Mouse (Mus musculus) T-helper 1 cell (primary cell): ENCODE data around the gene Rnf225.
"Not testable (repeated sequence)": the region's sequence is repeated elsewhere in the genome, so short reads cannot be mapped to it uniquely, and the experiment has no call there.

Experiments
- in situ Hi-C: fragments of 300-600 bp; cut with MboI, MseI; formaldehyde crosslinking; loops from one replicate; pipeline ENCODE4 v1.15.1; 2025; ENCODE audit warnings: high pct_unique_total_duplicates

Gene Rnf225

DNA sequence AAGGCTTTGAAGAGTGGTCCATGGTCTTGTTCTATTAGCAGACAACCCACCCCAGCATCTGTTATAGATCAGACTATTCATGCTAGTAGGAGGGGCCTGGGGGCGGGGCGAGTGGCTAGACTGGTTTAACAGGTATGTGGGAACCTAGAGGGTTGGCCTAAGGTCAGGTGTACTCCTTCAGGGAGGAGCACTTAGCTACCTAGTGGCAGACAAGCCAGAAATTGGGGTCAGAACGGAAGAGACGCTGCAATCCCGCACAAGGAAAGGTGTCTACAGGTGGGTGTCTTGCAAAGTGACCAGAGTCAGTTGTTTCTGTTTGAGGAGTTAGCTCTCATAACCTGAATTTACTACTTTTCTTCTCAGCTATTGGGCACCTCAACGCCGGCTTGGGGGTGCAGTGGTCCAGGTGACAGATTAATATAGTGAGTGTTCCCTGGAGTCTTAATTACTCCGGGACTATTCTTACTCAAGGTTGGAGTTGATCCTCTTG, at the start of gene Rnf225:
Gene Rnf225 (plus strand): TSS at position 226 of the 490 bp plus-strand sequence.
- in situ Hi-C loops, result no loop called here

- in situ Hi-C loops, result no loop called here
Measured at GRCm38 (mm10) chr7:12880036-12880435, 47.2 kb upstream of the Rnf225 start.

GRCm38 (mm10) chr7:12880497-12880896, 46.7 kb upstream of the Rnf225 start:
- in situ Hi-C loops, result not testable (repeated sequence)

DNA sequence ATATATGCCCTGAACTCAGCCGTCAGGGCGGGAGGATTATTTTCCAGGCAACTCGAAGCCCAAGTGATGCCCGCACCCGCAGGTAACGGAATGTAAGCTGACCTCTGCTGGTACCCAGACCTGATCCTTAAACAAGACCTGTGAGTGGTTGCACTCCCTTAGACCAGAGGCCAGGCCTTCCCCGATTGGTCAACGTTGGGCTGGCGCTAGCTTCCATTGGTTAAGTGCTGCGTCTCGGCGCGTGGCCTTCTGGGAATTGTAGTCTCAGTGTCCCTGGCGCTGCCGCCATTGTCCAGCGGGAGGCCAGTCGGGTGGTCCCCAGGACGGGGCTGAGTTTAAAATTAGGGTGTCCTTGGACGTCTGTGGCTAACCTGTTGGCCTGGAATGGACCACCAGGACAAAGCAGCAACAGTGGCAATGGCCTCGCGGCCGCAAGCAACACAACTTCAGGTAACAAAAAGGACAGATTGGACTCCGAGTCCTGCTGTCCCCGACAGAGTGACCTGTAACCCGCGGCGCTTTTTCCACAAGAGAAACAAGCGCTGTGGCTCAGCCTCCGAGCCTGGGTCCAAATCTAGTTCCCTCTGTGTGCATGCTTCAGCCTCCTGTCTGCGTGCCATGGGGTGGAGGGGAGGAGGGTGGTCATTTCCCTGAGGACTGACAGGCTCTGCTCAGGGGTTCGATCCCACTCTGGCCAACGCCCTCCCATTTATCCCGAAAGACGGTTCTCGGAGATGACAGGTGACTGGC, 46.1 kb upstream of the Rnf225 start, which contains the start of gene Zfp128:
Gene Zfp128 (plus strand): TSS at position 267 of the 750 bp plus-strand sequence.
- in situ Hi-C loops, result no loop called here

DNA sequence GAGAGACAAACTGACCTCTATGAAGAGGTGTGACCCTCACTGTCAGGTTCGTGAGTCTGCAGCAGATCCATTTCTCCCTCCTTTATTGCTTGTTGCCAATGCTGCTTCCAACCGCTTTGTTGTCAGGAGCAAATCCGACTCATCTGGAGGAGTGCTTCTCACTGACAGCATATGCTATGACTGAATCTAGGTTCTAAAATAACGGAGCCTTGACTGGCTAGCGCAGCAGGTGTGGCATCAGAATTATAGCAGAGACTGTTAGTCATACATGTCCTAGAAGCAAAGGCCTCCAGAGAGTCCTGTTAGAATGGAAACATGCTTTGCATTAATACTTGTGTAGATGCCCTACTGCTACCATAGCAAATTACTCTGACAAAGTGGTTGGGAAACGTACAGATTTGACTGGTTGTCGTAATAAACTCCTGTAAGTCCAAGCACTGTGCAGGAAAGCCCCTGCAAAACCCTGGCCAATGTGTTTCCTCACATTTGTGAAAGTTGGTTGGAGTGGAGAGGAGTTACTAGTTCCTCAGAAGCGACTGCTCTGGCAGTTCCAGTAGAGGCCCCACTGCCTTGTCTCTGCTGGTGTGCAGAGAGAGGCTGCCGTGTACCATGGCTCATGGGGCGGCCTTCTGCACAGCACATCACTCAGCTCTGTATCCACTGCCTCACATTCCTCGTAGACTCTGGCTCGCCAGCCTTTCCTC, 40.5 kb upstream of the Rnf225 start:
- in situ Hi-C loops, result no loop called here

GRCm38 (mm10) chr7:12887585-12887984, 39.6 kb upstream of the Rnf225 start:
- in situ Hi-C loops, result no loop called here

GRCm38 (mm10) chr7:12890928-12891327, 36.3 kb upstream of the Rnf225 start:
- in situ Hi-C loops, result no loop called here

DNA sequence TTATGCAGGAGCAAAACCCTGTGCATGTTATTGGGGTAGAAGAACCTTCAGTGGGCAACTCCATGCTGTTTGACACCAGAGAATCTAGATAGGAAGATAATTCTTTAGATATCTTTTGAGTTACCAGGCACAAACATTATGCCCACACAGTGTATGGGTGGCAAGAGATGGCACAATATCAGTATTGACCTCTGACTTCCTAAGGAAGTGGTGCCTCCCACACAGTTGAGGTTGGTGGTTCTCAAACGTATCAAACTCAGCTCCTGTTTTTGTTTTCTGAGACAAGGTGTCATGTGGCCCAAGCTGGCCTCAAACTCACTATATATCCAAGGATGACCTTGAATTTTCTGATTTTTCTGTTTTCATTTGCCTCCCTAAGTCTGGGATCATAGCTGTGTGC, 35.9 kb upstream of the Rnf225 start:
- in situ Hi-C loops, result no loop called here

DNA sequence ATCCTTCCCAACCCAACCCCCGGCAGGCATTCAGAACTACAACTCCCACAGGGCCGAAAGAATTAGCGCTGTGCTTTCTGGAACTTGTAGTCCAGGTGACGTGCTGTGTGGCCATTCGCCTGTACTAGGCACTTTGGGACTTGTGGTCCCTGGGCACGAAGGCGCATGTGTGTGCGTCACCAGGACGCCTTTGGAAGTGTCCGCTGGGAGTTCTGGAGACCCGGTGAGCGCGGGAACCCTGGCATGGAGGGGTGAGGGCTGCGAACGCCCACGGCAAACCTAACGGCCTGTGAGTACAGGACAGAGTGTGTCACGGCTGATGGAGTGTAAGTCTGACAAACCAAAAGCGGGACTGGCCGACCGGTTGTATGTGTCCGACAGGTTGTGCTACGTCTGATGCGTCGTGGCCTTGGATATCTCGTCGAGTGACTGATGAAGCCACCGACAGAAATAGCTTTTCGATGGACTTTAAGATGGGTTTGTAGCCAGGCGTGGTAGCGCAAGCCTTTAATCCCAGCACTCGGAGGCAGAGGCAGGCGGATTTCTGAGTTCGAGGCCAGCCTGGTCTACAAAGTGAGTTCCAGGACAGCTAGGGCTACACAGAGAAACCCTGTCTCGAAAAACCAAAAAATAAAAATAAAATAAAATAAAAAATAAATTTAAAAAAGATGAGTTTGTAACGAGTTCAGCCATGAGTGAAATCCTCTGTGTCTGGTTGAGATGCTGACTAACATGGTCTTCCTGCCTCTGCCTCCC, 29.4 kb upstream of the Rnf225 start, which contains the start of gene Zscan22:
Gene Zscan22 (plus strand): TSS at position 161 of the 756 bp plus-strand sequence.
- in situ Hi-C loops, result no loop called here

DNA sequence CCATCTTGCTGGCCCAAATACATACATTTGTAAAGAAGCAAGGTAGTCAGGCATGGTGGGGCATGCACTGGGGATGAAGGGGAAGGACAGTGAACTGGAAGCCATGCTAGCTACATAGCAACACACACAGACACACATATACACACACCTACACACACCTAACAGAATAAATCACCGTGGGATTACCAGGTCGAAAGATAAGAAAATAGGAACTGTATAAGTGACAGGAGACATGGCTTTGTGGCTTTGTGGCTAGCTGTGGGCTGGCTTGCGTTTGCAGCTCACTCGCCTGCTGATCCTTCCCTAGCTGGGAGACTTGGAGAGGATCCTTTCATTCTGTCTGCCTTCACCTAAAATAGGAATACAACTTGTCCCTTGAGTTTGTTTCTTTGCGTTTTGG, 25.7 kb upstream of the Rnf225 start:
- in situ Hi-C loops, result loop anchor here (10.0 kb wide), 1 partner anchor 373 kb away; the partner anchor contains the start of genes Lig1 and Zswim9

DNA sequence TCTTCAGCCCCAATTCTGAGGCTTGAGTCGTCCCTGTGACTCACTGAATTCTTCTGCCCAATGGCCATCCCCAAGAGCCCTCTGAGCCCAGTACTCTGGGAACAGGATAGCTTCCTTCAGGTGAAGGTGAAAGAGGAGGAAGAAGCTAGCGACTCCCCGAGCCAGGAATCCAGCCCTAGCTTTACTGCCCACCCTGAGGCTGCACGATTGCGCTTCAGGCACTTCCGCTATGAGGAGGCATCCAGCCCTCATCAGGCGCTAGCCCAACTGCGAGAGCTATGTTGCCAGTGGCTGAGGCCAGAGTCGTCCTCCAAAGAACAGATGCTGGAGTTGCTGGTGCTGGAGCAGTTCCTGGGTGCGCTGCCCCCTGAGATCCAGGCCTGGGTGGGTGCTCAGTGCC, 23.6 kb upstream of the Rnf225 start:
- in situ Hi-C loops, result loop anchor here (10.0 kb wide), 1 partner anchor 371 kb away; the partner anchor contains the start of genes Lig1 and Zswim9

DNA sequence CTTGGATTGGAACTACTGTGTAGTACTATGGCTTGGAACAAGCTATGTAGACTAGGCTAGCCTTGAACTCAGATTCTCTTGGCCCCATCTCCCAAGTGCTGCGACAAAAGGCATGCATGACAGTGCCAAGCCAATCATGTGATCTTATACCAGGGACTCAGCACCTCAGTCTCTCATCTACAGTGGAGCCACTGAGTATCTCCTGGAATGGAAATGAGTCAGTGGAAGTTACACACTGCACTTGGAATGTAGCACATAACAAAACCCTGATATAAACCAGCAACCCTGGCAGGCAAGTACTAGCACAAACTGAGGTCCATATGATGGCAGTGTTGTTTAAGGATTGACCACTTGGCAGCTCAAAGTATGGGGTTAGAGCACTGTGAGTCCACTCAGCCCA, 22.1 kb upstream of the Rnf225 start:
- in situ Hi-C loops, result loop anchor here (10.0 kb wide), 1 partner anchor 370 kb away; the partner anchor contains the start of genes Lig1 and Zswim9

- in situ Hi-C loops, result loop anchor here (10.0 kb wide), 1 partner anchor 365 kb away; the partner anchor contains the start of genes Lig1 and Zswim9
Measured at GRCm38 (mm10) chr7:12909498-12909962, 17.7 kb upstream of the Rnf225 start.

DNA sequence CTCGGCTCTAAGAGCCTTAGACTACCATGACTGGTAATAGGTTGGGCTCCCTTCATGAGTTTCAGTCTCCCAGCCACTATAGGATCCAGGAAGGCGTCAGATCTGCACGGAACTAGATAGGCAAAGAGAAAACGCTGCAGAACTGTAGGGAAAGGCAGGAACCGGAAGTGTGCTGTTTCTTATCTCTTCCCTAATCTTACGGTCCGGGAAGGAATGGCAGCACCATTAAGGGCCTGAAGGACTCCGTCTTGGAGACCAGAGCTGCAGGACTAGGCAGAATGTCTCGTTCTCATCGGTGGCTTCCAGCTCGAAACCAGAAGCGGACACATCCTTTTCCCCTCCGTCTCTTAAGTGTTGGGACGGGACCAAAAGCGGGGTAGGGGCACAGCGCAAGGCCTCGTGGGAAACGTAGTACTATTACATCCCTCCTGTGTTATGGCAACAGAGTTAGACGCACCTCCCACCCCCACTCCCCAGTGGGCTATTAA, 17.0 kb upstream of the Rnf225 start:
- in situ Hi-C loops, result no loop called here

DNA sequence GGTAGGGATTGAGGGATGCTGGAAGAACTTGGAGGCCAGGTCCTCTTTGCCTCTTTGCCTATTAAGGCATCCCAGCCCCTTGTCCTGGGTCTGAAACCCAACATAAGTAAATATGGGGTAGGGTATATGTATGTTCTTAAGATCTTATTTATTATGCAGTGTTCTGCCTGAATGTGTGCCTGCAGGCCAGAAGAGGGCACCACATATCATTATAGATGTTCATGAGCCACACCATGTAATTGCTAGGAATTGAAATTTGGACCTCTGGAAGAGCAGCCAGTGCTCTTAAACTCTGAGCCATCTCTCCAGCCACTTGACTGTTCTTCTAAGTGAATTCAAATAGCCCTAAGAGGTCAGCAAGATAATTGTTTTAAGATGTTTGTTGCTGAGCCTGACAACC, 13.7 kb upstream of the Rnf225 start:
- in situ Hi-C loops, result no loop called here

GRCm38 (mm10) chr7:12920495-12920894, 6.7 kb upstream of the Rnf225 start:
- in situ Hi-C loops, result not testable (repeated sequence)

GRCm38 (mm10) chr7:12921318-12921704, 5.9 kb upstream of the Rnf225 start:
- in situ Hi-C loops, result no loop called here

GRCm38 (mm10) chr7:12921705-12922465, 5.3 kb upstream of the Rnf225 start, which contains the start of gene Rps5:
Gene Rps5 (plus strand): TSS chr7:12922290.
- in situ Hi-C loops, result no loop called here

- in situ Hi-C loops, result no loop called here
Measured at GRCm38 (mm10) chr7:12922729-12923128, 4.5 kb upstream of the Rnf225 start.

- in situ Hi-C loops, result no loop called here
Measured at GRCm38 (mm10) chr7:12926316-12926715, 900 bp upstream of the Rnf225 start.
